Mouse (Mus musculus): ENCODE measurements at regions not wholly inside any gene's neighbourhood (a gene's known extent, or its start where the extent isn't known, plus 50 kb on each side); places are given as distances from the start of the nearest gene placed in this dataset.

GRCm38 (mm10) chr3:41476516-41476915 is 79.0 kb upstream of the Jade1 start:
- TF ChIP-seq CTCF (IDR thresholded peaks at IDR 0.05; ENCODE audit: low read depth) (no peak), EP300 (IDR thresholded peaks at IDR 0.05; ENCODE audit: low read depth) (no peak)
